Mouse (Mus musculus) intestine, embryonic 16.5 days (tissue): Measurements from ENCODE around the gene Rufy3. TPM values are rescaled to one million over a fixed set of nuclear protein-coding genes. Genes with fewer than 3 reads are reported as not detected.

Source experiments
- ATAC-seq: fragments of 200-750 bp; cut with Nextera tagmentation; 2 replicates; pipeline ENCODE4 v1.8.0; 2017; ENCODE audit warnings: moderate TSS enrichment, moderate library complexity
- H3K27ac ChIP-seq: fragments of 300-500 bp; sonication (generic); 2 replicates; pipeline ENCODE4 v1.5.1; 2014; ENCODE audit warnings: mild to moderate bottlenecking, low read length
- H3K27me3 ChIP-seq: fragments of 300-500 bp; sonication (generic); replicated peaks from 2 replicates; pipeline ENCODE4 v1.6.1; 2014; ENCODE audit warnings: low read length, control low read depth, mixed read lengths; ENCODE audit not compliant: control insufficient read depth, insufficient read depth
- H3K36me3 ChIP-seq: fragments of 300-500 bp; sonication (generic); 2 replicates; pipeline ENCODE4 v1.6.1; 2014; ENCODE audit warnings: low read length, control low read depth; ENCODE audit not compliant: control insufficient read depth, insufficient read depth
- H3K4me1 ChIP-seq: fragments of 300-500 bp; sonication (generic); 2 replicates; pipeline ENCODE4 v1.6.1; 2014; ENCODE audit warnings: low read length, control low read depth, mixed read lengths; ENCODE audit not compliant: control insufficient read depth, insufficient read depth
- H3K4me2 ChIP-seq: fragments of 300-500 bp; sonication (generic); 2 replicates; pipeline ENCODE4 v1.6.1; 2014; ENCODE audit warnings: low read depth, low read length, control low read depth
- H3K4me3 ChIP-seq: fragments of 300-500 bp; sonication (generic); 2 replicates; pipeline ENCODE4 v1.5.1; 2014; ENCODE audit warnings: mild to moderate bottlenecking, low read length
- H3K9ac ChIP-seq: fragments of 300-500 bp; sonication (generic); 2 replicates; pipeline ENCODE4 v1.6.1; 2014; ENCODE audit warnings: low read depth, low read length
- H3K9me3 ChIP-seq: fragments of 300-500 bp; sonication (generic); 2 replicates; pipeline ENCODE4 v1.6.1; 2016; ENCODE audit warnings: low read length, control low read depth; ENCODE audit not compliant: control insufficient read depth
- WGBS: fragments of 180-500 bp; shearing (Covaris S2); extraction: QIAGEN DNeasy Blood & Tissue Kit; methylation state at CpG from one replicate; pipeline ENCODE4 v1.1.7; 2014; 5-methylcytosine and 5-hydroxymethylcytosine counted together
- polyA plus RNA-seq: library from polyadenylated mRNA; unstranded; fragments of >200 nt; fragmentation: Nextera tagmentation; extraction: Ambion mirVana; gene quantifications from 2 replicates; pipeline ENCODE4 v1.2.1, GENCODE M21; 2015

Rufy3 gene
- polyA plus RNA-seq, 1 experiment from 2014 or later = 14.3 TPM

DNA sequence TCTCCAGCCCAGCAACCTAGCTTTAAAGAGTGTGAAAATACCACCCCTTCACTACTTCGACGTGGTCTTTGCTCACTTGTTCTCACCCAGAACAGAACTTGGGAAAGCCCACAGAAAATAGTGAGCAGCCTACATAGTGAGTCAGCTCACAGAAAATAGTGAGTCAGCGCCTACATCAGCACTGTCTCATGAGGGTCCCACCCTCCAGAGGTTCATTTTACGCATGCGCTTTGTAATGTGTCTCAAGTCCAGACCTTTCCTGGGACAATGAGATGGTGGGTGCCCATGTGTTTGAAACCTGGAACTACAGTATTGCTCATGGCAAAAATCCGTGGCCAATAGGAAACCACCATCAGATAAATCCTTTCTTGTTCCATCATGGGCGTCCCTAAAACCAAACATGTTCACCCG, 123.2 kb downstream of the Rufy3 start:
- Histone ChIP-seq H3K4me1 (peaks cover 7% of the 10 kb centered on the region), H3K4me2 (no peak overlapping the region), H3K27me3 (no peaks in the 10 kb centered on the region), H3K9ac (no peak overlapping the region), H3K9me3 (no peaks in the 10 kb centered on the region), H3K36me3 (no peaks in the 10 kb centered on the region), H3K27ac (no peak overlapping the region), H3K4me3 (no peak overlapping the region)
- 86% methylated on average over 8 of the region's 8 CpGs for WGBS
- ATAC-seq = no peak

GRCm38 (mm10) chr5:88688583-88689187, 123.8 kb downstream of the Rufy3 start:
- no peaks in the 10 kb centered on the region for H3K36me3 ChIP-seq
- H3K9ac ChIP-seq = no peak overlapping the region
- 56% methylated on average over 15 of the region's 15 CpGs for WGBS
- H3K9me3 ChIP-seq = no peaks in the 10 kb centered on the region
- no peak overlapping the region for H3K4me3 ChIP-seq
- no peak overlapping the region for H3K4me2 ChIP-seq
- no peaks in the 10 kb centered on the region for H3K27me3 ChIP-seq
- no peak overlapping the region for H3K27ac ChIP-seq
- peaks cover 7% of the 10 kb centered on the region for H3K4me1 ChIP-seq
- ATAC-seq = peak; percentile 58

GRCm38 (mm10) chr5:88689279-88689938, 124.6 kb downstream of the Rufy3 start:
- no peaks in the 10 kb centered on the region for H3K36me3 ChIP-seq
- H3K27ac ChIP-seq = no peak overlapping the region
- H3K4me2 ChIP-seq = no peak overlapping the region
- no peaks in the 10 kb centered on the region for H3K27me3 ChIP-seq
- no peaks in the 10 kb centered on the region for H3K9me3 ChIP-seq
- H3K4me3 ChIP-seq = no peak overlapping the region
- peaks cover 7% of the 10 kb centered on the region for H3K4me1 ChIP-seq
- WGBS = 79% methylated on average over 3 of the region's 3 CpGs
- H3K9ac ChIP-seq = no peak overlapping the region
- ATAC-seq = 0 out of 2 replicates have a peak, but pooled peaks have one; percentile 6

- ATAC-seq = peak; percentile 46
- peaks cover 7% of the 10 kb centered on the region for H3K4me1 ChIP-seq
- H3K9ac ChIP-seq = no peak overlapping the region
- H3K4me2 ChIP-seq = no peak overlapping the region
- no peaks in the 10 kb centered on the region for H3K9me3 ChIP-seq
- no peak overlapping the region for H3K4me3 ChIP-seq
- no peaks in the 10 kb centered on the region for H3K27me3 ChIP-seq
- H3K36me3 ChIP-seq = no peaks in the 10 kb centered on the region
- no peak overlapping the region for H3K27ac ChIP-seq
- WGBS = 36% methylated on average over 10 of the region's 10 CpGs
Observed at GRCm38 (mm10) chr5:88690681-88691505, 126.1 kb downstream of the Rufy3 start.

DNA sequence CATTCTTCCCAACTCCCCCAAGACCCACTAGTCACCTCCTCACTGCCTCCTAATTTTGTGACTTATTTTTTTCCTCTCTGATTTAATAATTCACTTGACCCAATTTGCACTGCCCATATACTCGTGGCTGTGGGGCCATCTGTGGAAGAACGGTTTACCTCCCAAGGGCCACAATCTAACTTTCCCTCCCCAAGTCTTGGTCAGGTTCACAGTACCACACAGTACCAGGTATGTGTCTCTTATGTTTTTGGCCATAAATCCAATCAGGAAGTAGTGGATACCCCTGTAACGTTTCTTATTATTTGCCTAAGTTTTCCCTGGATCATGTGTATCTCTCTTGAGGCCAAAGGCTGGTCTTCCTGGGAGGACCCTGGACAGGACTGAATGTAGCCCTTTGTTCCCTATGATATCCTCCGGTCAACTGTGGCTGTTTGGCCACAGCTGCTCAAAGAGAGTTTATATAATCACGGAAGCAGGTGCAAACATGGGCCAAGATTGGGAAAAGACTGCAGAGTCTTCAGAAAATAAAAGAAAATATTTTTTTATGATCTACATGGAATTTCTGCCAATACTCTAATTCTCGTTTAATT, 126.8 kb downstream of the Rufy3 start:
- Histone ChIP-seq H3K36me3 (no peaks in the 10 kb centered on the region), H3K27me3 (no peaks in the 10 kb centered on the region), H3K9me3 (no peaks in the 10 kb centered on the region), H3K4me2 (no peak overlapping the region), H3K4me1 (peaks cover 7% of the 10 kb centered on the region), H3K4me3 (no peak overlapping the region), H3K27ac (no peak overlapping the region), H3K9ac (no peak overlapping the region)
- 49% methylated on average over 6 of the region's 6 CpGs for WGBS
- no peak for ATAC-seq

DNA sequence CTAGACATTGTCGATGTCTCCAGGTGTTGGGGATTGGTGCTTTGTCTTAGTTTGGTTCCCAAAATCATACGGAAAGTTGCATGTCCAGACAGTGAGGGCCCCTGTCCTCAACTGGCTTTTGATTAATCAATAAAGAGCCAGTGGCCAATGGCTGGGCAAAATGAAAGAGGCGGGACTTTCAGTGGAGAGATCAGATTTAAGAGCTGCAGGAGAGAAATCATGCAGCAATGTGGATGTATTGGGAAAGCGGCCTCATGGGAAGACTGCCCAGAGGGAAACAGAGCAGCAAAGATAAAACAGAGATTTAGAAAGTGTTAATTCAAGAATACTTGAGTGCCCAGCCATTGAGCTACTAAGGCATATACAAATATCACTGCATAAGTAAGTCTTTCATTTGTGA, 127.7 kb downstream of the Rufy3 start:
- H3K4me3 ChIP-seq = no peak overlapping the region
- peaks cover 7% of the 10 kb centered on the region for H3K4me1 ChIP-seq
- H3K4me2 ChIP-seq = no peak overlapping the region
- 90% methylated on average over 4 of the region's 4 CpGs for WGBS
- H3K36me3 ChIP-seq = no peaks in the 10 kb centered on the region
- no peaks in the 10 kb centered on the region for H3K27me3 ChIP-seq
- no peak overlapping the region for H3K27ac ChIP-seq
- ATAC-seq = no peak
- H3K9ac ChIP-seq = no peak overlapping the region
- H3K9me3 ChIP-seq = no peaks in the 10 kb centered on the region

GRCm38 (mm10) chr5:88693057-88693456, 128.2 kb downstream of the Rufy3 start:
- Histone ChIP-seq H3K9me3 (no peaks in the 10 kb centered on the region), H3K36me3 (no peaks in the 10 kb centered on the region), H3K9ac (no peak overlapping the region), H3K27me3 (no peaks in the 10 kb centered on the region), H3K27ac (no peak overlapping the region), H3K4me3 (no peak overlapping the region), H3K4me1 (peaks cover 7% of the 10 kb centered on the region), H3K4me2 (no peak overlapping the region)
- no peak for ATAC-seq

- Histone ChIP-seq H3K27ac (no peak overlapping the region), H3K4me1 (no peaks in the 10 kb centered on the region), H3K4me3 (no peak overlapping the region), H3K9me3 (no peaks in the 10 kb centered on the region), H3K36me3 (no peaks in the 10 kb centered on the region), H3K4me2 (no peak overlapping the region), H3K27me3 (no peaks in the 10 kb centered on the region), H3K9ac (no peak overlapping the region)
- 77% methylated on average over 5 of the region's 5 CpGs for WGBS
- no peak for ATAC-seq
Observed at GRCm38 (mm10) chr5:88697291-88697690, 132.5 kb downstream of the Rufy3 start.

DNA sequence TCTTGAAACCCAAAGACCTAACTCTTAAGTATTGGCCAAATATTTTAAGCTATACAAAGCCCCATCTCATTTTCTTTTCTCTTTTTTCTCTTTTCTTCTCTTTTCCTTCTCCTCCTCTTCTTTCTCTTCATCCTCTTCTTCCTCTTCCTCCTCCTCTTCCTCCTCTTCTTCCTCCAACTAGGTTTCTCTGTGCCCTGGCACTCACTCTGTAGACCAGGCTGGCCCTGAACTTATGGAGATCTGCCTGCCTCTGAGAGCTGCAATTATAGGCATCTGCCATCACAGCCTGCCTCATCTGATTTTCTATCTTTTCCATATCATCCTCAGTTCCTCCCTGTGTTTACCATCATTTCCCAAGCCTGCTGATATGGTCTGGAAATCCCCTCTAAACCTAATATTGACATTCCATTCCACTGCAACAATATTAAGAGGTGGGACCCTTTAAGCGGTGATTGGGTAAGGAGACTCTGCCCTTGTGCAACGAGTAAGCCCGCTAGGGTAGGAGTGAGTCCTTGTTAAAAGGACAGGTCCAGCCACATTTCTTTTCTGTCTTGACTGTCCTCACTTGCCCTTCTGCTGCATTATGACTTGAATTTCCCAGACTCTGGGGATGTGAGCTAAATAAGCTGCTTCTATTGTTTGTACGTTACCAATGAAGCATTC, 134.5 kb downstream of the Rufy3 start:
- Histone ChIP-seq H3K4me2 (no peak overlapping the region), H3K4me3 (no peak overlapping the region), H3K27ac (no peak overlapping the region), H3K9me3 (no peaks in the 10 kb centered on the region), H3K4me1 (no peaks in the 10 kb centered on the region), H3K36me3 (no peaks in the 10 kb centered on the region), H3K27me3 (no peaks in the 10 kb centered on the region), H3K9ac (no peak overlapping the region)
- ATAC-seq = no peak
- WGBS = 50% methylated on average over 4 of the region's 4 CpGs
